Mouse (Mus musculus): ENCODE results near the gene Ddx43. TPM values are rescaled to one million over a fixed set of nuclear protein-coding genes. Genes with fewer than 3 reads are reported as not detected.

The Ddx43 gene
- polyA plus RNA-seq, 1 experiment from 2014 or later, result 0.15 TPM

- Histone ChIP-seq H3K9ac (replicated peaks) (no peak overlapping the region), H3K4me3 (no peak overlapping the region), H3K4me2 (replicated peaks) (no peak overlapping the region), H3K27me3 (no peaks in the 10 kb centered on the region), H3K4me1 (0 out of 2 replicates have a peak, but pooled peaks cover 4% of the 10 kb centered on the region), H3K9me3 (no peaks in the 10 kb centered on the region), H3K36me3 (no peaks in the 10 kb centered on the region), H3K27ac (replicated peaks) (no peak overlapping the region)
- no peak for ATAC-seq (ENCODE audit: low FRiP score, low read depth)
- WGBS, result 75% methylated on average over 6 of the region's 6 CpGs
Observed at GRCm38 (mm10) chr9:78428185-78428584, 32.6 kb downstream of the Ddx43 start.

- Histone ChIP-seq H3K9me3 (no peaks in the 10 kb centered on the region), H3K36me3 (no peaks in the 10 kb centered on the region), H3K4me3 (no peak overlapping the region), H3K4me2 (replicated peaks) (no peak overlapping the region), H3K27me3 (no peaks in the 10 kb centered on the region), H3K4me1 (0 out of 2 replicates have a peak, but pooled peaks cover 4% of the 10 kb centered on the region), H3K9ac (replicated peaks) (no peak overlapping the region), H3K27ac (replicated peaks) (no peak overlapping the region)
- ATAC-seq (ENCODE audit: low FRiP score, low read depth), result no peak
- 87% methylated on average over 4 of the region's 4 CpGs for WGBS
Observed at GRCm38 (mm10) chr9:78428870-78429432, 33.4 kb downstream of the Ddx43 start.

GRCm38 (mm10) chr9:78429551-78429950 is 34.0 kb downstream of the Ddx43 start:
- H3K9me3 ChIP-seq, result no peaks in the 10 kb centered on the region
- WGBS, result 70% methylated on average over 2 of the region's 2 CpGs
- H3K27me3 ChIP-seq, result no peaks in the 10 kb centered on the region
- H3K4me3 ChIP-seq, result no peak overlapping the region
- ATAC-seq (ENCODE audit: low FRiP score, low read depth), result no peak
- H3K4me1 ChIP-seq, result 0 out of 2 replicates have a peak, but pooled peaks cover 4% of the 10 kb centered on the region
- H3K27ac ChIP-seq (replicated peaks), result no peak overlapping the region
- no peaks in the 10 kb centered on the region for H3K36me3 ChIP-seq
- no peak overlapping the region for H3K9ac ChIP-seq (replicated peaks)
- no peak overlapping the region for H3K4me2 ChIP-seq (replicated peaks)

GRCm38 (mm10) chr9:78430486-78430885 is 34.9 kb downstream of the Ddx43 start:
- Histone ChIP-seq H3K9me3 (no peaks in the 10 kb centered on the region), H3K27ac (replicated peaks) (no peak overlapping the region), H3K36me3 (no peaks in the 10 kb centered on the region), H3K4me2 (replicated peaks) (no peak overlapping the region), H3K4me3 (no peak overlapping the region), H3K4me1 (0 out of 2 replicates have a peak, but pooled peaks cover 4% of the 10 kb centered on the region), H3K27me3 (no peaks in the 10 kb centered on the region), H3K9ac (replicated peaks) (no peak overlapping the region)
- no peak for ATAC-seq (ENCODE audit: low FRiP score, low read depth)
- 85% methylated on average over 6 of the region's 6 CpGs for WGBS

- Histone ChIP-seq H3K36me3 (no peaks in the 10 kb centered on the region), H3K27me3 (no peaks in the 10 kb centered on the region), H3K4me1 (0 out of 2 replicates have a peak, but pooled peaks cover 4% of the 10 kb centered on the region), H3K4me2 (replicated peaks) (no peak overlapping the region), H3K4me3 (no peak overlapping the region), H3K9ac (replicated peaks) (no peak overlapping the region), H3K27ac (replicated peaks) (no peak overlapping the region), H3K9me3 (no peaks in the 10 kb centered on the region)
- 87% methylated on average over 5 of the region's 5 CpGs for WGBS
- ATAC-seq (ENCODE audit: low FRiP score, low read depth), result no peak
Observed at GRCm38 (mm10) chr9:78432471-78432870, 36.9 kb downstream of the Ddx43 start.

GRCm38 (mm10) chr9:78439426-78439825 is 43.8 kb downstream of the Ddx43 start:
- WGBS, result 69% methylated on average over 5 of the region's 5 CpGs
- Histone ChIP-seq H3K27ac (replicated peaks) (no peak overlapping the region), H3K36me3 (no peaks in the 10 kb centered on the region), H3K9ac (replicated peaks) (no peak overlapping the region), H3K27me3 (peaks cover 46% of the 10 kb centered on the region), H3K4me1 (peaks cover 8% of the 10 kb centered on the region; the same call in 1 of the 2 replicates), H3K4me2 (replicated peaks) (no peak overlapping the region), H3K4me3 (no peak overlapping the region), H3K9me3 (no peaks in the 10 kb centered on the region)
- no peak for ATAC-seq (ENCODE audit: low FRiP score, low read depth)

GRCm38 (mm10) chr9:78442237-78442578 is 46.6 kb downstream of the Ddx43 start:
- Histone ChIP-seq H3K9me3 (no peaks in the 10 kb centered on the region), H3K27ac (replicated peaks) (no peak overlapping the region), H3K4me1 (peaks cover 8% of the 10 kb centered on the region; the same call in 1 of the 2 replicates), H3K9ac (replicated peaks) (no peak overlapping the region), H3K4me2 (replicated peaks) (peak overlapping the region; percentile 53), H3K27me3 (peaks cover 70% of the 10 kb centered on the region), H3K36me3 (no peaks in the 10 kb centered on the region), H3K4me3 (peak overlapping the region; percentile 36)
- 3% methylated on average over 9 of the region's 9 CpGs for WGBS
- peak; percentile 63 for ATAC-seq (ENCODE audit: low FRiP score, low read depth)

GRCm38 (mm10) chr9:78442579-78443392 is 47.2 kb downstream of the Ddx43 start, which contains the start of gene Cgas:
Gene Cgas (minus strand): TSS chr9:78443237.
- ATAC-seq (ENCODE audit: low FRiP score, low read depth), result peak; percentile 65
- H3K9ac ChIP-seq (replicated peaks), result no peak within 1 kb of the TSS
- H3K9me3 ChIP-seq, result no peaks in the 10 kb centered on the region
- peak within 1 kb of the TSS; percentile 53 for H3K4me2 ChIP-seq (replicated peaks)
- under 1% methylated on average over 81 of the region's 81 CpGs for WGBS
- no peaks in the 10 kb centered on the region for H3K36me3 ChIP-seq
- H3K27ac ChIP-seq (replicated peaks), result no peak within 1 kb of the TSS
- H3K27me3 ChIP-seq, result peaks cover 70% of the 10 kb centered on the region
- peaks cover 8% of the 10 kb centered on the region; the same call in 1 of the 2 replicates for H3K4me1 ChIP-seq
- H3K4me3 ChIP-seq, result peak within 1 kb of the TSS; percentile 36

GRCm38 (mm10) chr9:78447606-78447972 is 52.0 kb downstream of the Ddx43 start:
- peak; percentile 48 for ATAC-seq (ENCODE audit: low FRiP score, low read depth)
- Histone ChIP-seq H3K9me3 (no peaks in the 10 kb centered on the region), H3K9ac (replicated peaks) (peak overlapping the region; percentile 86; the same call in 1 of the 2 replicates), H3K27ac (replicated peaks) (no peak overlapping the region), H3K36me3 (peaks cover 9% of the 10 kb centered on the region), H3K4me3 (peak overlapping the region; percentile 99), H3K27me3 (peaks cover 42% of the 10 kb centered on the region), H3K4me2 (replicated peaks) (peak overlapping the region; percentile 60), H3K4me1 (peaks cover 13% of the 10 kb centered on the region)
- WGBS, result 26% methylated on average over 9 of the region's 9 CpGs

- peak; percentile 93 for ATAC-seq (ENCODE audit: low FRiP score, low read depth)
- H3K9me3 ChIP-seq, result no peaks in the 10 kb centered on the region
- H3K4me2 ChIP-seq (replicated peaks), result peak within 1 kb of the TSS; percentile 60
- H3K27ac ChIP-seq (replicated peaks), result peak within 1 kb of the TSS; percentile 92
- peaks cover 36% of the 10 kb centered on the region for H3K27me3 ChIP-seq
- H3K36me3 ChIP-seq, result peaks cover 16% of the 10 kb centered on the region
- peak within 1 kb of the TSS; percentile 86 for H3K9ac ChIP-seq (replicated peaks)
- H3K4me3 ChIP-seq, result peak within 1 kb of the TSS; percentile 99
- H3K4me1 ChIP-seq, result peaks cover 8% of the 10 kb centered on the region
- WGBS, result under 1% methylated on average over 96 of the region's 96 CpGs
Observed at GRCm38 (mm10) chr9:78447973-78448873, 52.6 kb downstream of the Ddx43 start, which contains the start of the genes Mto1 and Gm17324. Gene Mto1 (plus strand): TSS chr9:78448208. Gene Gm17324 (minus strand): TSS chr9:78448786.

- ATAC-seq (ENCODE audit: low FRiP score, low read depth), result no peak
- H3K4me1 ChIP-seq, result peaks cover 8% of the 10 kb centered on the region
- H3K27ac ChIP-seq (replicated peaks), result no peak overlapping the region
- H3K9ac ChIP-seq (replicated peaks), result no peak overlapping the region
- peaks cover 14% of the 10 kb centered on the region for H3K27me3 ChIP-seq
- no peak overlapping the region for H3K4me3 ChIP-seq
- WGBS, result 81% methylated on average over 5 of the region's 5 CpGs
- H3K36me3 ChIP-seq, result peaks cover 34% of the 10 kb centered on the region
- no peaks in the 10 kb centered on the region for H3K9me3 ChIP-seq
- H3K4me2 ChIP-seq (replicated peaks), result no peak overlapping the region
Observed at GRCm38 (mm10) chr9:78450404-78450803, 54.8 kb downstream of the Ddx43 start.

Data from midbrain, embryonic 12.5 days (tissue).